Comparison of ENCODE assay signal across 11 mouse cellular contexts in genomic region chr5:108246314-108246765, GRCm38 (mm10). TPM values are rescaled to one million over a fixed set of nuclear protein-coding genes. Genes with fewer than 3 reads are reported as not detected.
DNase-seq lines count a peak whose midpoint lies in the region; ATAC-seq and TF ChIP-seq lines count a peak whose summit lies in the region.
"Had no signal": no experiment of that assay in that cellular context is flagged by ENCODE, and none has a peak within 500 bp of the region (broad histone marks: within the 10 kb centered on the region; RNA-seq: fewer than 3 reads in every experiment).

No protein-coding gene starts in this region.

- no peak for TF ChIP-seq CTCF in kidney, postnatal 0 days (IDR thresholded peaks at IDR 0.05; ENCODE audit: low read depth)

- H3K9me3 ChIP-seq in kidney, postnatal 0 days (replicated peaks; ENCODE audit: low read length), result no peaks in the 10 kb centered on the region
- H3K9me3 ChIP-seq in kidney, embryonic 16.5 days (ENCODE audit: low read length), result no peaks in the 10 kb centered on the region
- H3K9me3 ChIP-seq: embryonic facial prominence, embryonic 15.5 days had no signal

- H3K27ac ChIP-seq in kidney, postnatal 0 days, result no peak overlapping the region
- H3K27ac ChIP-seq in kidney, embryonic 16.5 days (ENCODE audit: low read length), result no peak overlapping the region
- H3K27ac ChIP-seq: embryonic facial prominence, embryonic 15.5 days had no signal

- no peaks in the 10 kb centered on the region for H3K4me1 ChIP-seq in kidney, postnatal 0 days (replicated peaks; ENCODE audit: insufficient read depth, low read length)
- H3K4me1 ChIP-seq in kidney, embryonic 16.5 days (ENCODE audit: insufficient read depth, low read length), result no peaks in the 10 kb centered on the region
- H3K4me1 ChIP-seq: embryonic facial prominence, embryonic 15.5 days had no signal

- 31% methylated on average over 3 of the region's 3 CpGs for WGBS in kidney, postnatal 0 days
- 47% methylated on average over 3 of the region's 3 CpGs for WGBS in kidney, embryonic 16.5 days

- H3K9ac ChIP-seq in kidney, postnatal 0 days (ENCODE audit: low read depth, low read length), result no peak overlapping the region
- H3K9ac ChIP-seq in kidney, embryonic 16.5 days (replicated peaks; ENCODE audit: low read length), result no peak overlapping the region
- H3K9ac ChIP-seq: embryonic facial prominence, embryonic 15.5 days had no signal

- H3K4me3 ChIP-seq in kidney, postnatal 0 days (replicated peaks; ENCODE audit: low read depth, low read length), result no peak overlapping the region
- H3K4me3 ChIP-seq in kidney, embryonic 16.5 days (ENCODE audit: low read length), result no peak overlapping the region
- H3K4me3 ChIP-seq: embryonic facial prominence, embryonic 15.5 days had no signal

- no peaks in the 10 kb centered on the region for H3K27me3 ChIP-seq in kidney, postnatal 0 days (ENCODE audit: insufficient read depth, low read length)
- no peaks in the 10 kb centered on the region for H3K27me3 ChIP-seq in kidney, embryonic 16.5 days (ENCODE audit: insufficient read depth, low read length)
- H3K27me3 ChIP-seq: embryonic facial prominence, embryonic 15.5 days had no signal

- no peak overlapping the region for H3K4me2 ChIP-seq in kidney, postnatal 0 days (ENCODE audit: low read length)
- no peak overlapping the region for H3K4me2 ChIP-seq in kidney, embryonic 16.5 days (replicated peaks; ENCODE audit: low read depth, low read length)
- H3K4me2 ChIP-seq: embryonic facial prominence, embryonic 15.5 days had no signal

- DNase-seq in kidney, postnatal 0 days (ENCODE audit: low spot score), result peak; percentile 27
- peak; percentile 51 for DNase-seq in A20 (ENCODE audit: low read depth, low spot score)
- peak; percentile 74 for DNase-seq in adrenal gland, adult 2 months
- DNase-seq in urinary bladder, postnatal 4 days (ENCODE audit: low spot score in 2 of 2), result no peak
- no peak for DNase-seq in heart, postnatal 25 days (ENCODE audit: low spot score)
- no peak for DNase-seq in right cerebral cortex, postnatal 36 days (ENCODE audit: low spot score in 2 of 2)
- DNase-seq: cerebellum, postnatal 14 days; kidney, postnatal 36 days had no signal

- no peaks in the 10 kb centered on the region for H3K36me3 ChIP-seq in kidney, postnatal 0 days (ENCODE audit: insufficient read depth, low read length)
- no peaks in the 10 kb centered on the region for H3K36me3 ChIP-seq in kidney, embryonic 16.5 days (ENCODE audit: insufficient read depth, low read length)
- H3K36me3 ChIP-seq: embryonic facial prominence, embryonic 15.5 days had no signal

- intact Hi-C loops in heart, postnatal 25 days (cut with DNase I), result no loop called here

- no peak for ATAC-seq in kidney, postnatal 0 days (replicated peaks; ENCODE audit: low FRiP score, low read depth)
- ATAC-seq in kidney, embryonic 16.5 days (ENCODE audit: low FRiP score, low TSS enrichment), result no peak
- peak; percentile 82 for ATAC-seq in inflammation-experienced regulatory T-cells, adult 6 months

RNA-seq across cellular contexts. Expression of gene Dr1, which starts 22.4 kb away (rescaled TPM):
- 42.8 and 44.8 TPM in 2 replicates for polyA plus RNA-seq in kidney, postnatal 0 days (2015; fragmentation: Nextera tagmentation; extraction: Ambion mirVana)
- 43.9 and 46.5 TPM in 2 replicates for polyA plus RNA-seq in kidney, embryonic 16.5 days (2015; fragmentation: Nextera tagmentation; extraction: Ambion mirVana)
- total RNA-seq in adrenal gland, adult 2 months (2021), result 10 to 100 TPM; 30.4 to 32.7 TPM
- 27.9 and 33.4 TPM in 2 replicates for polyA plus RNA-seq in adrenal gland, adult 2 months (2012; rRNA removed)
- 10 to 100 TPM; 29.5 to 41.9 (median 33.2) TPM for polyA plus RNA-seq in inflammation-experienced regulatory T-cells, adult 6 months (2017; shearing (Covaris generic))
- 10 to 100 TPM; 19.2 to 22.4 TPM for total RNA-seq in heart, postnatal 25 days (2021)

Comparison
In these comparisons a context has a peak if more than half of its experiments do, and no peak if none do; other contexts are left out.
1. DNase-seq: peak in kidney, postnatal 0 days (single experiment), A20 (single experiment) and adrenal gland, adult 2 months (single experiment); none in urinary bladder, postnatal 4 days (0 of 2), heart, postnatal 25 days (single experiment) and right cerebral cortex, postnatal 36 days (0 of 2).